Mouse (Mus musculus): Measurements from ENCODE around the gene Spryd4. TPM values are rescaled to one million over a fixed set of nuclear protein-coding genes. Genes with fewer than 3 reads are reported as not detected.
"Not testable (repeated sequence)": the region's sequence is repeated elsewhere in the genome, so short reads cannot be mapped to it uniquely, and the experiment has no call there.

Gene Spryd4
- polyA plus RNA-seq, 3 experiments from 2014 or later, result 7.1 to 13.6 (median 13.5) TPM

DNA sequence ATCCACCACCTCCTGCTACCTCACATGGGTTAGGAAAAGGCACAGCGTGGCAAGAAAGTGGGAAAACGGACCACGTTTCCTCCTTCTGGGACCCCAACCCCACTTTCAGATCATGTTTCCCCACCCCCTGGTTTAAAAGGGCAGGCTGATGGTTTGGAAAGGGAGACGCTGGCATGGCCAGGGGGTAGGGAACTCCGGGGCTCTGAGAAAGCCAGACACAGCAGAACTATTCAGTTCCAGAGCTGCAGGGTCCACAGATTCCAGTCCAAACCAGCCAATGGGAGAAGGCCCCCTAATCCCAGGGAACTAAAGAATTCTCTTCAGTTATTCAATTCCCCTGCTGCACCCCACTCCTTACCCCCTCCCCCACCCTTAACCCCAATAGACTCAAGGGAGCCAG lies 13.5 kb upstream of the Spryd4 start:
- no peak for ATAC-seq

- peak; percentile 74 for ATAC-seq
Measured at GRCm38 (mm10) chr10:128221533-128222286, 10.1 kb upstream of the Spryd4 start.

GRCm38 (mm10) chr10:128218387-128219117 lies 6.9 kb upstream of the Spryd4 start:
- no peak for ATAC-seq

DNA sequence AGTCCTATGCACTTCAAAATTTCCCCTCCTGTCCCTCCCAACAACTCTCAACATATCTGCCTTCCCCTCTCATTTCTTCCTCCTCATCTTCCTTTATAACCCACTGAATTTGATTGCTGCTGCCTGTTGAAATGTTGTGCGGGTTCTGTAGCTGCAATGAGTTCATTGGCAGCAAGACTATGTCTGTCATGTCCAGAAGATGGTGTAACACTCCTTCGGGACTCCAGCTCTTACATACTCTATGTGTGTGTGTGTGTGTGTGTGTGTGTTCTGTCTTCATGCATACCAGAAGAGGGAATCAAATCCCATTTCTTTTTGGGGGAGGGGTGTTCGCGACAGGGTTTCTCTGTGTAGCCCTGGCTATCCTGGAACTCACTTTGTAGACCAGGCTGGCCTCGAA lies 3.4 kb upstream of the Spryd4 start:
- no peak for ATAC-seq

GRCm38 (mm10) chr10:128214112-128214511 lies 2.5 kb upstream of the Spryd4 start:
- not testable (repeated sequence) for ATAC-seq

GRCm38 (mm10) chr10:128212871-128213323 lies 1.3 kb upstream of the Spryd4 start:
- ATAC-seq, result peak; percentile 80

DNA sequence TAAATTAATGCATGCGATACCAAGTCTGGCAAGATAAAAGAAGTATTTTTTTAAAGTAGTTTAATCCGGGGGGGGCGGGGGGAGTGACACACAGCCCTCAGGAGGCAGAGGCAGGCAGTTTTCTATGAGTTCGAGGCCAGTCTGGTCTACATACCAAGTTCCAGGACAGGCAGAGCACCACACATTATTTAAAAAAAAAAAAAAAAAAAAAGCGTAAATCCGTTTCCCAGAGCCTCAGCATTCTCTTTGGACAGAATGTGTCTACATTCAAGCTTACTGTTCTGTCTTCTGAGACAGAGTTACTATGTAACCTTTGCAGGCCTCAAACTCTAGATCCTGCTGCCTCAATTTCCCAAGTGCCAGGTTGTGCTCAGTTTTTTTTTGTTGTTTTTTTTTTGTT lies 541 bp upstream of the Spryd4 start:
- no peak for ATAC-seq

- ATAC-seq, result no peak
Measured at GRCm38 (mm10) chr10:128210954-128211353, 653 bp downstream of the Spryd4 start.

GRCm38 (mm10) chr10:128210131-128210530 lies 1.5 kb downstream of the Spryd4 start:
- ATAC-seq, result no peak

DNA sequence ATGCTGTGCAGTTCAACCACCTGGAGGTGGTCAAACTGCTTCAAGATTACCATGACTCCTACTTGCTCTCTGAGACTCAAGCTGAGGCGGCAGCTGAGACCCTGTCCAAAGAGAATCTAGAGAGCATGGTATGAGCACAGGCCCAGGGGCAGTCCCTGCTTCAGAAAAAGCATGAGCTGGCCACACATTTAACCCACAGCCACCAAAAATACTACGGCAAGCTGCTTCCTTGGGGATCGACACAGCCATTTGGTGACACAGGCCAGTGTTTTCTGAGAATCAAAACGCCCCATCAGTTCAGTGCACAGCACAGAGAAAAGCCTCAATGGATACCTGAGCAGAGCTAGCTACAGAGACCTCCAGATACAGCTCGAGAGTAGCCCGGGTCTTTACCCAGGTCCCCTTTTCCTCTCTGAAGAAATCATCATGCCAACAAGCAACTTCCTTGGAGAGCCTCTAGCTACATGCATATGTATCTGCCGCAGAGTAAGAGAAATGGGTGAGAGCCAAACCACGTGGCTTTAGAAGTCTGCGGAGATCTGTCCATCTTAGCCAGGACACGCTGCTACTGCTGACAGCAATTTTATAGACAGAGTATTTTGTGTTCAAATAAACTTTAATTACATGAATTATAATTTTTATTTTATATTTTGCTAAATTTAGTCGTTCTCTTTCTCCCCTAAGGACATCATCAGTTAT lies 2.1 kb downstream of the Spryd4 start:
- no peak for ATAC-seq

DNA sequence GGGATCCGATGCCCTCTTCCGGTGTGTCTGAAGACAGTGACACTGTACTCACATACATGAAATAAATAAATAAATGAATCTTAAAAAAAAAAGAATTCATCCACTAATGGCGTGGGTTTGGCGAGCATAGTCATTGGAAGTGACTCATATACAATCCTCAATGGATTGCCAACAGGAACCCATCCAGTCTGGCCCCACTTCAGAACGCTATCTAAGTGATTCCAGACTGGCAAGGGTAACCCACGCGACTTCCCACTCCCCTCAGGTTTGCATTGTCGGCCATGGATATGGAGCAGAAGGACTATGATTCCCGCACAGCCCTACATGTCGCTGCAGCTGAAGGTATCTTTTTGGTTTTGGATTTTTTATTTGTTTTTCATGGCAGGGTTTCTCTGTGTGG lies 3.3 kb downstream of the Spryd4 start:
- ATAC-seq, result no peak

DNA sequence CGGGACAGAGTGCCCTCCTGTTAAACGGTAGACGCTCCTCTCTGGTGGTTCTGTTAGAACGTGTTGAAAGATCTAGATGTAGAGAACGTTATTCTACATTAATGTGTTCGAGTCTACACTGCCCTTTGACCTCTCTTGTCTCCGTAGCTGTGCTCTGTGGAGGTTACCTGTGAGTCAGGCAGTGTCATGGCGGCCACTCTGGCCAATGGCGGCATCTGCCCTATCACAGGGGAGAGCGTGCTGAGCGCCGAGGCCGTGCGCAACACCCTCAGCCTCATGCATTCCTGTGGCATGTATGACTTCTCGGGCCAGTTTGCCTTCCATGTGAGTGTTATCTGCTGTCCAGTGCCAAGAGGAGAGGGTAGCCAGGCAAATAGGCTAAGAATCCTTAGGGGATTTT lies 6.7 kb downstream of the Spryd4 start:
- ATAC-seq, result no peak

DNA sequence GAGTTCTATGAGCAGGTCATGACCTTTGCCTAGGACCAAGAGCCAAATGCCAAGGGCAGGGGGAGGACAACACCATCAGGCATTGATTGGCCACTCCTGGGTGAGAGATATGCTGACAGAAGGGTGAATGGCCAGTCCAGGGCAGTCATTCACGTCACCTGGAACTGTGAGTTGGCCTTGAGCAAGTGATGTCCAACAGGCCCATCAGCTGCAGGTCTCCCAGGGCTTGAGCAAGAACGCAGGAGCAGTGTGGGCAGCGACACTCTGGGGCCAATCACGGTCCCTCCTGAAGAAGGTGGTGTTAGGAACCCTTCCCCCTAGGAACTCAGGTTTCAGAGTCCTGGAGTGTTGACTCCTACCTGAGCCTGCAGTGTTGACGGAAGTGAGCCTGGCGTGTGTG lies 9.8 kb downstream of the Spryd4 start:
- ATAC-seq, result no peak

- peak; percentile 47 for ATAC-seq
Measured at GRCm38 (mm10) chr10:128194551-128195461, 16.8 kb downstream of the Spryd4 start.

DNA sequence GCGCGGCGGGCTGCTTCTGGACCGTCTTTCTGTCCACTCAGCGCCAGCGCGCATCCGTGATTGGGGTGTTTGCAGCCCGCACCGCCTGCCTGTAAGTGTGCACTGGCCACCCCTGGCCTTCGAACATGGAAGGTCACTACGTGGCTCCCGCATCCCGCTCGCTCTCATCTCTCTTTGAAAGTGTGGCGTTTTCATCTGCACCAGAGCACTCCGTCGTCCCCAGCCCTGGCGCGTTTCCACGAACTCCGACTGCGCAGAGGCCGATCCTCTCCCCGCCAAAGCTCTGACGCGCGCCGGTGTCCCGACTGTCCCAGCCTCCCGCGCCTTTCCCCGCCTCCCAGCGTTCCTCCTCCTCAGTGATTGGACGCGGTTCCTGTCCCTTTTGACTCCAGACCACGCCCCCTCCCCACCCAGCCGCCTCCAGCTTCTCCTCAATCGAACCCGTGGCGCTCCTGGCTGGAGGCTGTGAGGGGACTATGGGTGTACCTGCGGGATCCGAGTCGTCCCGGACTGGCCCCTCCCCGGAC lies 17.5 kb downstream of the Spryd4 start, which contains the start of gene Gls2:
Gls2 (plus strand) TSS at position 434 of the 527 bp plus-strand sequence.
- ATAC-seq, result peak; percentile 85

- no peak for ATAC-seq
Measured at GRCm38 (mm10) chr10:128193113-128193512, 18.5 kb downstream of the Spryd4 start.

DNA sequence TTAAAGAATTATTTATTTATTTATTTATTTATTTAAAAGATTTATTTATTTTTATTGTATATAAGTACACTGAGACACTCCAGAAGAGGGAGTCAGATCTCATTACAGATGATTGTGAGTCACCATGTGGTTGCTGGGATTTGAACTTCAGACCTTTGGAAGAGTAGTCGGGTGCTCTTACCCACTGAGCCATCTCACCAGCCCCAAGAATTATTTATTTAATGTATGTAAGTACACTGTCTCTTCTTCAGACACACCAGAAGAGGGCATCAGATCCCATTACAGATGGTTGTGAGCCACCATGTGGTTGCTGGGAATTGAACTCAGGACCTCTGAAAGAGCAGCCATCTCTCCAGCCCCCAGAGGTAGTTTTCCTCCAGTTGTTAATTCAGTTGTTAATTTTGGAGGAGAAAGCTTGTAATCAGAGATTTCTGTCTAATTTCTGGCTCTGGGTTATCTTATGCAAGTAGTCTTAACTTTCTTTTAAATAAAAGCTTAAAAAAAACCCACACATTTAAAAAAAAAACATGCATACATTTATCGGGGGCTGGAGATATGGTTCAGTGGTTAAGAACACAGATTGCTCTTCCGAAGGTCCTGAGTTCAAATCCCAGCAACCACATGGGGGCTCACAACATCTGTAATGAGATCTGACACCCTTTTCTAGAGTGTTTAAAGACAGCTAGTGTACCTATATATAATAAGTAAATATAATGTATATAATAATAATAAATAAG lies 19.4 kb downstream of the Spryd4 start:
- ATAC-seq, result not testable (repeated sequence)

- no peak for ATAC-seq
Measured at GRCm38 (mm10) chr10:128191472-128191871, 20.1 kb downstream of the Spryd4 start.

- ATAC-seq, result peak; percentile 70
Measured at GRCm38 (mm10) chr10:128188242-128188877, 23.2 kb downstream of the Spryd4 start.

DNA sequence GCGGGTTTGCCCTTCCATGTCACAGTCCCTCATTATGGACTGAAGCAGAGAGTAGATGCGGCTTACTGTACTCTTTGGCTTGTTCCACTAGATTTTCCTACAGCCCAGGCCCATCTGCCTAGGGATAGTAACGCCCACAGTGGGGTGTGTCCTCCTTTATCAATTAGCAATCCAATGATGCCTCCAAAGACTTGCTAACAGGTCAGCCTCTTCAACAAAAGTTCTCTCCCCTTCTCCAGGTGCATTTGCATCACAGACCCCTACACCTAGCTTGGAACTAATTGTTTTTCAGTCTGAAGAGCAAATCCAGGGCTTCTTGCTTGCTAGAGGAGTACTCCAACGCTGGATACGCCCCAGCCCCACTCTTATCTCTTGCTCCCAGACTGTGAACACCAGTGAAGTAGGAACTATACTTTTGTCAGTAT lies 24.4 kb downstream of the Spryd4 start:
- ATAC-seq, result no peak

DNA sequence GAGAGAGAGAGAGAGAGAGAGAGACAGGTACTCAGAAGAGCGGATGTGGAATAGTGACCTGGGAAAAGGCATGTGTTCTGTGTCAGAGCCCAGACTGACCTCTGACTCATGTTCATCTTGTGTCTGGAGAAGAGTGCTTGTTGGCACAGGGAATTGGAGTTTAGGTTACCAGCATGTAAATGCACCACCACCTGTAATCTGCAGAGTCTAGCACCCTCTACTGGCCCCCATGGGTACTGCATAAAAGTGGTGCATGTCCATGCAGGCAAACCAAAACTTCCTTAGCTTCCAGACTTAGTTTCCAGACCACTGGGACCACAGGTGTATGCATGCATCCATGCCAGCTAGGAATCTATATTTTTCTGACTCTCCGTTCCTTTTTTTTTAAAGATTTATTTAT lies 25.6 kb downstream of the Spryd4 start:
- peak; percentile 84 for ATAC-seq
